Mouse (Mus musculus) embryo, embryonic 10.5 days (tissue): Measurements from ENCODE around the gene Rnf123.

Source experiments
- DNase-seq: peaks from one replicate; pipeline ENCODE4 v3.0.0-alpha.2; 2015; ENCODE audit warnings: low spot score

Rnf123 gene

GRCm38 (mm10) chr9:108104766-108105548 is 21.8 kb upstream of the Rnf123 start:
- DNase-seq, result peak; percentile 52

- DNase-seq, result no peak
Observed at GRCm38 (mm10) chr9:108099619-108100018, 16.5 kb upstream of the Rnf123 start.

GRCm38 (mm10) chr9:108095949-108096712 is 13.0 kb upstream of the Rnf123 start:
- DNase-seq, result no peak

GRCm38 (mm10) chr9:108095518-108095917 is 12.4 kb upstream of the Rnf123 start:
- DNase-seq, result peak; percentile 86

- peak; percentile 45 for DNase-seq
Observed at GRCm38 (mm10) chr9:108094998-108095411, 11.9 kb upstream of the Rnf123 start.

GRCm38 (mm10) chr9:108094184-108094941 is 11.2 kb upstream of the Rnf123 start, which contains the start of gene Apeh:
TSS of gene Apeh (minus strand) at chr9:108094606.
- DNase-seq, result peak; percentile 97

- no peak for DNase-seq
Observed at GRCm38 (mm10) chr9:108093586-108093985, 10.4 kb upstream of the Rnf123 start.

GRCm38 (mm10) chr9:108090611-108091120 is 7.5 kb upstream of the Rnf123 start:
- no peak for DNase-seq

- no peak for DNase-seq
Observed at GRCm38 (mm10) chr9:108085261-108085660, 2.1 kb upstream of the Rnf123 start.

GRCm38 (mm10) chr9:108083561-108083960 is 415 bp upstream of the Rnf123 start:
- DNase-seq, result no peak

- no peak for DNase-seq
Observed at GRCm38 (mm10) chr9:108082549-108082948, 597 bp downstream of the Rnf123 start.

GRCm38 (mm10) chr9:108080168-108080567 is 3.0 kb downstream of the Rnf123 start, which contains the start of gene Mst1:
TSS of gene Mst1 (plus strand) at chr9:108080436.
- DNase-seq, result no peak

- no peak for DNase-seq
Observed at GRCm38 (mm10) chr9:108073141-108073930, 9.8 kb downstream of the Rnf123 start.

- DNase-seq, result no peak
Observed at GRCm38 (mm10) chr9:108072481-108072924, 10.6 kb downstream of the Rnf123 start.

GRCm38 (mm10) chr9:108071801-108072200 is 11.3 kb downstream of the Rnf123 start:
- no peak for DNase-seq

GRCm38 (mm10) chr9:108069529-108069928 is 13.6 kb downstream of the Rnf123 start:
- no peak for DNase-seq

GRCm38 (mm10) chr9:108069007-108069406 is 14.1 kb downstream of the Rnf123 start:
- DNase-seq, result no peak

GRCm38 (mm10) chr9:108067900-108068299 is 15.2 kb downstream of the Rnf123 start:
- peak; percentile 92 for DNase-seq

GRCm38 (mm10) chr9:108067199-108067598 is 15.9 kb downstream of the Rnf123 start:
- no peak for DNase-seq

GRCm38 (mm10) chr9:108065491-108066011 is 17.6 kb downstream of the Rnf123 start:
- peak; percentile 80 for DNase-seq

- DNase-seq, result no peak
Observed at GRCm38 (mm10) chr9:108063361-108063760, 19.8 kb downstream of the Rnf123 start.
